Mouse (Mus musculus) stomach, embryonic 16.5 days (tissue): ENCODE data around the gene Scn4a. TPM values are rescaled to one million over a fixed set of nuclear protein-coding genes. Genes with fewer than 3 reads are reported as not detected.

Experiments used
- ATAC-seq: fragments of 200-750 bp; cut with Nextera tagmentation; 2 replicates; pipeline ENCODE4 v1.8.0; 2017; ENCODE audit warnings: moderate number of reproducible peaks, moderate TSS enrichment; ENCODE audit not compliant: insufficient read depth, low FRiP score
- H3K27ac ChIP-seq: fragments of 300-500 bp; sonication (generic); 2 replicates; pipeline ENCODE4 v1.5.1; 2014; ENCODE audit warnings: low read length
- H3K27me3 ChIP-seq: fragments of 300-500 bp; sonication (generic); 2 replicates; pipeline ENCODE4 v1.6.1; 2014; ENCODE audit warnings: low read length, control low read depth, mixed read lengths; ENCODE audit not compliant: control insufficient read depth, insufficient read depth
- H3K36me3 ChIP-seq: fragments of 300-500 bp; sonication (generic); 2 replicates; pipeline ENCODE4 v1.6.1; 2014; ENCODE audit warnings: low read length; ENCODE audit not compliant: control insufficient read depth, insufficient read depth
- H3K4me1 ChIP-seq: fragments of 300-500 bp; sonication (generic); 2 replicates; pipeline ENCODE4 v1.6.1; 2014; ENCODE audit warnings: low read length, control low read depth, mixed read lengths; ENCODE audit not compliant: control insufficient read depth, insufficient read depth
- H3K4me2 ChIP-seq: fragments of 300-500 bp; sonication (generic); 2 replicates; pipeline ENCODE4 v1.6.1; 2014; ENCODE audit warnings: low read depth, low read length, mixed read lengths
- H3K4me3 ChIP-seq: fragments of 300-500 bp; sonication (generic); replicated peaks from 2 replicates; pipeline ENCODE4 v1.5.1; 2014; ENCODE audit warnings: mild to moderate bottlenecking, low read length
- H3K9ac ChIP-seq: fragments of 300-500 bp; sonication (generic); 2 replicates; pipeline ENCODE4 v1.6.1; 2014; ENCODE audit warnings: low read length
- H3K9me3 ChIP-seq: fragments of 300-500 bp; sonication (generic); replicated peaks from 2 replicates; pipeline ENCODE4 v1.6.1; 2016; ENCODE audit warnings: low read length, control low read depth; ENCODE audit not compliant: control insufficient read depth
- WGBS: fragments of 180-500 bp; shearing (Covaris S2); extraction: QIAGEN DNeasy Blood & Tissue Kit; methylation state at CpG from one replicate; pipeline ENCODE4 v1.1.7; 2014; 5-methylcytosine and 5-hydroxymethylcytosine counted together
- polyA plus RNA-seq: library from polyadenylated mRNA; unstranded; fragments of >200 nt; fragmentation: Nextera tagmentation; extraction: Ambion mirVana; gene quantifications from 2 replicates; pipeline ENCODE4 v1.2.1, GENCODE M21; 2015

Scn4a gene
- polyA plus RNA-seq, 1 experiment from 2014 or later = 0.30 TPM

DNA sequence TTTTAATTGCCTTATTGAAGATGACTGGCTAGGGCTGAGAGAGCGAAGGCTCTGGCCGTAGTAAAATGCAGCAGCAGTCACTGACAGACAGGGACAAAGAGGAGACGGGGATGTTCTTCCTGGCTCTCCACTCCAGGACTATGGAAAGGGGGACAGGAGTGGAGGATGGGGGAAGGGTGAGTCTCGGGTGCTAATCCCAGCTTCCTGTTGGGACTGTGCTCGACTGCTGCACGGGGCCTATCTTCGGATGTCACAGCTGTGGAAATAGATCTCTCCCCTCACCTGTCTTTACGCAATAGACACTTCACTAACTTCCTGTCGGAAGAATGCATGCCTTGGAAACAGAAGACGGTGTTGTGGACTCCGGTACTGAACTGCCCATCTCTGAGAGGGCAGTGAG lies 20.9 kb upstream of the Scn4a start:
- 0 out of 2 replicates have a peak overlapping the region, but pooled peaks have one; percentile 54 for H3K9ac ChIP-seq
- peak overlapping the region; percentile 51; the same call in 1 of the 2 replicates for H3K27ac ChIP-seq
- H3K4me3 ChIP-seq = no peak overlapping the region
- H3K4me1 ChIP-seq = peaks cover 14% of the 10 kb centered on the region
- WGBS = 38% methylated on average over 11 of the region's 11 CpGs
- H3K9me3 ChIP-seq = no peaks in the 10 kb centered on the region
- H3K36me3 ChIP-seq = no peaks in the 10 kb centered on the region
- H3K4me2 ChIP-seq = no peak overlapping the region
- H3K27me3 ChIP-seq = no peaks in the 10 kb centered on the region
- ATAC-seq = no peak

DNA sequence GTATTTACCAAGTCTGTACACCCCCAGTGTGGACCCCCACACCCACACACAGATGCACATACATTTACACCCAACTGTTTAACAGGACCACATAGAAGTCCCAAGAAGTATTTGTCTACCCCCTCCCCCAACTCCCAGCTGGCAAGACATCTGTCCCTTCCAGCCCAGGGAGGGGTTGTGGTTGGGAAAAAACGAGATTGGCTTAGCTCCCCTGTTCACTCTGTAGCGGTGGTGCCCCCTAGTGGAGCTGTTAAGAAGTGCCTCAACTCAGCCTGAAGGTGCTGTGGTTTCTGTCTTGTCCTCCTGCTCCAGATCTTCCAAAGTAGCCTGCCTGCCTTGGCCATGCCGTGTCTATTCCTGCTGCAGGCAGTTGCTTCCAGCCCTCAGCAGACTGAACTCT lies 13.2 kb upstream of the Scn4a start:
- ATAC-seq = 0 out of 2 replicates have a peak, but pooled peaks have one; percentile 37
- Histone ChIP-seq H3K9me3 (no peaks in the 10 kb centered on the region), H3K9ac (no peak overlapping the region), H3K27ac (no peak overlapping the region), H3K36me3 (no peaks in the 10 kb centered on the region), H3K4me1 (peaks cover 10% of the 10 kb centered on the region), H3K4me2 (no peak overlapping the region), H3K4me3 (no peak overlapping the region), H3K27me3 (no peaks in the 10 kb centered on the region)
- WGBS = 7% methylated on average over 3 of the region's 3 CpGs

DNA sequence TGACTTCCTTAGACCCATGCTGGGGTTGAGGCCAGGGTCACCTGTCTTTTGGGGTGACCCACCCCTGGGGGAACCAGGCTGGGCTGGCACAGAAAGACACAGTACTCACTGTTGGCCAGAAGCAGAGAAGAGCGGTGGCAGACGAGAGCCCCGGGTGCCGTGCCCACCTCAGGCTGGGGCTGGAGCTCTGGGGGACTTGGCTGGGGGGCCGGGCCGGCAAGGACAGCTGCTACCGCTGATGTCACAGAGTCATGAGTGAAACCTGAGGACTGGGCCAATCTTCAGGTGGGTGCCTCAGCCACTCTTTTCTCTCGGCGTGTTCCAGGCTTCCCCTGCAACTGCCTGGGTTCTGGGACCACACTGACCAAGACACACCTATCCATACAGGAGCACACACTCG lies 12.3 kb upstream of the Scn4a start, which contains the start of gene Prr29:
Gene Prr29, plus strand, starts transcription at position 107 of the 400 bp plus-strand sequence.
- ATAC-seq = no peak
- H3K9ac ChIP-seq = peak within 1 kb of the TSS; percentile 22; the same call in 1 of the 2 replicates
- no peak within 1 kb of the TSS; the same call in 1 of the 2 replicates for H3K4me2 ChIP-seq
- H3K27ac ChIP-seq = no peak within 1 kb of the TSS
- no peaks in the 10 kb centered on the region for H3K9me3 ChIP-seq
- H3K4me1 ChIP-seq = peaks cover 10% of the 10 kb centered on the region
- 43% methylated on average over 10 of the region's 10 CpGs for WGBS
- H3K4me3 ChIP-seq = no peak within 1 kb of the TSS
- no peaks in the 10 kb centered on the region for H3K36me3 ChIP-seq
- no peaks in the 10 kb centered on the region for H3K27me3 ChIP-seq

DNA sequence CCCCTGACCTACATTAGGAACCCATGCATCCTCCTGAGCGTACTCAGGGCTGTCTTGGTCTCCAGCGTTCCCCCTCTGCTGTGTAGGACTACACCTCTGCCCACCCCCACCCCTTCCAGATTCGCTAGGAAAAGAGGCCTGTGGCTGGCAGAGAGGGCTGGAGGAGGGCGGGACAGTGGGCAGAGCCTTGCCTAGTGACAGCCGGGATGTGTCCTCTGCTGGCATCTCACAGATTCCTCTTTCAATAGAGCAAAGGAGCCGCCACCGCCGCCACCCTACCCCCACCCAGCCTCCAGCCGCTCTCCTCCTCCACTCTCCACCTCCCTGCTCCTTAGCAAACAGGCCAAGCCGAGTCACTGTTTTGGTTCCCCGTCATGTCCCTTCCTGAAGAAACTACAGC lies 11.6 kb upstream of the Scn4a start:
- Histone ChIP-seq H3K4me2 (no peak overlapping the region; the same call in 1 of the 2 replicates), H3K27ac (no peak overlapping the region), H3K4me3 (no peak overlapping the region), H3K27me3 (no peaks in the 10 kb centered on the region), H3K4me1 (peaks cover 10% of the 10 kb centered on the region), H3K9ac (peak overlapping the region; percentile 22; the same call in 1 of the 2 replicates), H3K9me3 (no peaks in the 10 kb centered on the region), H3K36me3 (no peaks in the 10 kb centered on the region)
- ATAC-seq = 0 out of 2 replicates have a peak, but pooled peaks have one; percentile 14
- WGBS = 11% methylated on average over 11 of the region's 11 CpGs

DNA sequence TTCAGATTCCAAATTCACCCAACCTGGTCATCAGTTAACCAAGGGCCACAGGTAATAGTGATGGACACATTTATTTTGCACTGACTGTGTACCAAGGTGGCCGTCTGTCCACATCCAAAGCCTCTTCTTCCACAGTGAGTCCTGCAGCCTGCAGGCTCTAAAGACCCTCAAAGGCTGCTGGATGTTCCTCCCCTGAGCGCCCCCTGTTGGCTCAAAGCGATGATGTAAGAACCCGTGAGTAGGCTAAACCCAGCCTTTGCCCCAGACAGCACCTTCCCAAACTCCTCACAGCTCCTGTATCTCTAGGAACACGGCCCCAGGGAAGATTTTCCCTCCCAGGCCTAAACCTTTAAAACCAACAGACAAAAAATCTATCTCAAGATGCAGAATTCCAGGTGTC lies 6.3 kb upstream of the Scn4a start:
- no peak for ATAC-seq
- H3K4me1 ChIP-seq = no peaks in the 10 kb centered on the region
- no peaks in the 10 kb centered on the region for H3K9me3 ChIP-seq
- H3K27ac ChIP-seq = no peak overlapping the region
- H3K4me3 ChIP-seq = no peak overlapping the region
- H3K9ac ChIP-seq = no peak overlapping the region
- no peaks in the 10 kb centered on the region for H3K36me3 ChIP-seq
- WGBS = 19% methylated on average over 5 of the region's 5 CpGs
- no peak overlapping the region for H3K4me2 ChIP-seq
- no peaks in the 10 kb centered on the region for H3K27me3 ChIP-seq

DNA sequence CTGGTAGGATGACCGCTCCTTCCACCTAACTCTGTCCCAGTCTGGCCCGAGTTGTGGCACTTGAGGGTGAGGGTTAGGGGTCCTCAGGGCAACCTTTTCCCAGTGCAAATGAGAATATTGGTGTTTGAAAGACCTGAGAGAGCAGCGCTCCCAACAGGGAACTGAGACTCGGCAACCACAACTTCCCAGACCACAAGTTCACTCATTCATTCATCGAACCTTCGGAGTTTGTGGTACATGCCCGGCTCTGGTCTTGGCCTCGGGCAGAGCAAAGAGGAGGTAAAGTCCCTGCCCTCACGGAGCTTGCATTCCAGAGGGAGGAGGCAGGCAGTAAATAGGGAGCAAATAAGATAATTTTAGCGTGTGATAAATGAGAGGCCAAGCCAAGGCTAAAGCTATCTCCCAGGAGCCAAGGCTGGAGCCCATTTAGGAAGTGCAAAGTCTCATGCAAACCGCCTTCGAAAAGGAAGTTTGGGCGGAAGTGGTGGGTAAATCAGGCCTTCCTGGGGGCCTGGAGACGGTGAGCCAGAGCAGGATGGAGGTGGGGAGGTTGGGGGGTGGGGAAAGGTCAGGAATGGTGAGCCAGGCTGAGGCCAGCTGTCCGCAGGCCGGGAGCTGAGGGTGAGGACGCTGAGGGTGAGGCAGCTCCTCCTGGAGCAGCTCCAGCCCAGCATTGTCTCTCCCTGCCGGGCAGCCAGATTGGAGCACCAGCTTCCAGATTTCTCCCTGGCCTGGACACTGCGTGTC lies 2.5 kb upstream of the Scn4a start:
- Histone ChIP-seq H3K4me1 (no peaks in the 10 kb centered on the region), H3K9ac (no peak overlapping the region), H3K4me3 (no peak overlapping the region), H3K9me3 (no peaks in the 10 kb centered on the region), H3K27ac (no peak overlapping the region), H3K36me3 (no peaks in the 10 kb centered on the region), H3K4me2 (no peak overlapping the region), H3K27me3 (no peaks in the 10 kb centered on the region)
- 46% methylated on average over 19 of the region's 19 CpGs for WGBS
- no peak for ATAC-seq

DNA sequence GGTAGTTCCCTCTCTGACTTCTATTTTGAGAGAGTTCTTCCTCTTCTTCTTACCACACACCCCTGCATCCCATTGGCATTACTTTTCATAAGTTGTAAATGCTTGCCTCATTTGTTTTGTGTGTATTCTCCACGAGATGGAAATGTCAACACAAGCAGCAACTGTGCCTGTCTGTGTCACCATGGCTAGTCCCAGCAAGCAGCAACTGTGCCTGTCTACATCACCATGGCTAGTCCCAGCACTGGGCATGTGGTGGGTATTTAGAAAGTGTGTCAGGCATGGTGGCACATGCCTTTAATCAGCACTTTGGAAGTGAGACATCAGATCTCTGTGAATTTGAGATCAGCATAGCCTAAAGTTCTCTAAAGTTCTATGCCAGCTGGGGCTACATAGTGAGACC lies 1.1 kb upstream of the Scn4a start:
- 28% methylated on average over 1 of the region's 1 CpGs for WGBS
- Histone ChIP-seq H3K4me2 (no peak overlapping the region), H3K4me1 (no peaks in the 10 kb centered on the region), H3K27ac (no peak overlapping the region), H3K36me3 (no peaks in the 10 kb centered on the region), H3K4me3 (no peak overlapping the region), H3K9me3 (no peaks in the 10 kb centered on the region), H3K9ac (no peak overlapping the region), H3K27me3 (no peaks in the 10 kb centered on the region)
- ATAC-seq = no peak

DNA sequence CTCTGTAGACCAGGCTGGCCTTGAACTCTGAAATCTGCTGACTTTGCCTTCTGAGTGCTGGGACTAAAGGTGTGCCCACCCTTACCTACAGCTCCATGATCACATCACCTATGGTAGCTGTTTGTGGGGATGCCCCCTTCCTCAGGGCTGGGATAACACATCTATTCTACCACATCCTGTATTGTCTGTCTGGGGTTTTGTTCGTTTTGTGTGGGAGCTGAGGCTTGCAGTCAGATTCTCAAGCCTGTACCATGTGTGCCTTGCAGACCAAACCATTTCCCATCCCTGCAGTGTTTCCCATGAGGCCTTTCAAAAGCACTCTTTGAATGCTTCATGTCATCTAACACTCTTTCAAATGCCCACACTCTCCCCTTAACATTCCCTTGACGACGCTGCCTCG lies 1.1 kb downstream of the Scn4a start:
- ATAC-seq = no peak
- Histone ChIP-seq H3K36me3 (no peaks in the 10 kb centered on the region), H3K27me3 (no peaks in the 10 kb centered on the region), H3K4me2 (no peak overlapping the region), H3K4me1 (no peaks in the 10 kb centered on the region), H3K27ac (no peak overlapping the region), H3K4me3 (no peak overlapping the region), H3K9me3 (no peaks in the 10 kb centered on the region), H3K9ac (no peak overlapping the region)
- 87% methylated on average over 4 of the region's 4 CpGs for WGBS

DNA sequence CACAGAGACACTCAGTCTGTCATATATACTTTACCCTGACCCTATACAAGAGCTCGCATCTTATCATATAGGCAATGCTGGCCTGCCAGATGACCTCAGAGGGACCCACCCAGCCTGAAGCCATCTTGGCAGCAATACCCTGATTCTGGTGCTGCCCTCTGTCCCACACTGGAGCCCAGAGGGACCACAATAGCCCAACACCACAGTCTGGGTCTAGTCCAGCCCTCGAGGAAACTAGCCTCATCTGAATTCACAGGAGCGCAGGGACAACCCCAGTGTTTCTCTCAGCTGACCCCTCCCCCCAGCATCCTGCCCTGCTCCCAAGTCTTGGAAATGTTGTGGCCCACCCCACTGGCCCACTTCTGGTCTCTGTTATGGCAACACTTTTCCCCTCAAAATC lies 1.8 kb downstream of the Scn4a start:
- no peak overlapping the region for H3K9ac ChIP-seq
- 60% methylated on average over 3 of the region's 3 CpGs for WGBS
- no peaks in the 10 kb centered on the region for H3K36me3 ChIP-seq
- H3K4me1 ChIP-seq = no peaks in the 10 kb centered on the region
- ATAC-seq = no peak
- no peak overlapping the region for H3K4me2 ChIP-seq
- no peak overlapping the region for H3K27ac ChIP-seq
- no peak overlapping the region for H3K4me3 ChIP-seq
- no peaks in the 10 kb centered on the region for H3K9me3 ChIP-seq
- no peaks in the 10 kb centered on the region for H3K27me3 ChIP-seq
